Mouse (Mus musculus): ENCODE measurements around the gene Ccnt2. TPM values are rescaled to one million over a fixed set of nuclear protein-coding genes. Genes with fewer than 3 reads are reported as not detected.

Ccnt2 gene
- polyA plus RNA-seq, 1 experiment from 2014 or later: 73.1 TPM

DNA sequence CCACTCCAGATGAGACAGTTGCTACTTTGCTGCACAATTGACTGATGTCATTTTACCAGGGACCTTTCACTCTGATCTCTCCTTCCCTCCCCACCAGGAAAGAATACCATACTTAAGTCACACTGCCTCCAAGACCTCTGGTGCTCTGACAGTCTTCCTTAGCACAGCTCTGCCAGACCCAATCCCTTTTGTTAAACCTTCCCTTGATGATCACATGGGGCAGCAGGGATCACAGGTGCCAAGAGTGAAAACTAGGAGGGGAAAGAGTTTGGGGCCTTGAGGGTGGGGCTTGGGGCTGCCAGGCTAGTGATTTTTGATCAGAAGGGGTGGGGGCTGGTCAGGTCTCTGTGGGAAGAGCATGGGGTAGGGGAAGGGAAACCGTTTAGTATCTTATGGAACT lies 22.8 kb downstream of the Ccnt2 start:
- H3K36me3 ChIP-seq (ENCODE audit: control insufficient read depth, insufficient read depth, low read length): peaks cover 65% of the 10 kb centered on the region
- ATAC-seq (replicated peaks; ENCODE audit: low FRiP score, low TSS enrichment, low read depth): no peak
- 73% methylated on average over 1 of the region's 1 CpGs for WGBS

DNA sequence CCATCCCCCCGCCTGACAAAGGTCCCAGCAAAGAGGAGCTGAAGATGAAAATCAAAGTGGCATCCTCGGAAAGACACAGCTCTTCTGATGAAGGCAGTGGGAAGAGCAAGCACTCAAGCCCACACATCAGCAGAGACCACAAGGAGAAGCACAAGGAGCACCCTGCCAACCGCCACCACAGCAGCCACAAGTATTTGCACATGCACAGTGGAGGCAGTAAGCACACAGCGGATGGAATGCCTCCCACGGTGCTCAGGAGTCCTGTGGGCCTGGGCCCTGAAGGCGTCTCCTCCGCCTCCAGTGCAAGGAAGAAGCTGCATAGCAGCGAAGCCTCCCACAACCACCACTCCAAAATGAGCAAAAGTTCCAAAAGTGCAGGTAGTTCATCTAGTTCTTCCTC lies 29.0 kb downstream of the Ccnt2 start:
- Histone ChIP-seq H3K27ac (ENCODE audit: low read depth) (no peak overlapping the region), H3K36me3 (ENCODE audit: control insufficient read depth, insufficient read depth, low read length) (peaks cover 74% of the 10 kb centered on the region), H3K9ac (ENCODE audit: low read length) (no peak overlapping the region), H3K4me3 (ENCODE audit: low read depth, low read length) (no peak overlapping the region), H3K4me1 (replicated peaks; ENCODE audit: control insufficient read depth, insufficient read depth, low read length) (no peaks in the 10 kb centered on the region), H3K27me3 (replicated peaks; ENCODE audit: control insufficient read depth, insufficient read depth, low read length) (no peaks in the 10 kb centered on the region), H3K4me2 (ENCODE audit: low read length) (no peak overlapping the region), H3K9me3 (ENCODE audit: control insufficient read depth, low read length) (no peaks in the 10 kb centered on the region)
- ATAC-seq (replicated peaks; ENCODE audit: low FRiP score, low TSS enrichment, low read depth) (no peak), DNase-seq (ENCODE audit: low spot score) (no peak)
- 87% methylated on average over 8 of the region's 8 CpGs for WGBS

More for the DNA sequence above, 22.8 kb downstream of the Ccnt2 start:
- no peak for DNase-seq (ENCODE audit: low spot score)
- Histone ChIP-seq H3K4me3 (ENCODE audit: low read depth, low read length) (no peak overlapping the region), H3K4me1 (replicated peaks; ENCODE audit: control insufficient read depth, insufficient read depth, low read length) (no peaks in the 10 kb centered on the region), H3K27me3 (replicated peaks; ENCODE audit: control insufficient read depth, insufficient read depth, low read length) (no peaks in the 10 kb centered on the region), H3K9me3 (ENCODE audit: control insufficient read depth, low read length) (no peaks in the 10 kb centered on the region), H3K4me2 (ENCODE audit: low read length) (no peak overlapping the region), H3K27ac (ENCODE audit: low read depth) (no peak overlapping the region), H3K9ac (ENCODE audit: low read length) (no peak overlapping the region)

DNA sequence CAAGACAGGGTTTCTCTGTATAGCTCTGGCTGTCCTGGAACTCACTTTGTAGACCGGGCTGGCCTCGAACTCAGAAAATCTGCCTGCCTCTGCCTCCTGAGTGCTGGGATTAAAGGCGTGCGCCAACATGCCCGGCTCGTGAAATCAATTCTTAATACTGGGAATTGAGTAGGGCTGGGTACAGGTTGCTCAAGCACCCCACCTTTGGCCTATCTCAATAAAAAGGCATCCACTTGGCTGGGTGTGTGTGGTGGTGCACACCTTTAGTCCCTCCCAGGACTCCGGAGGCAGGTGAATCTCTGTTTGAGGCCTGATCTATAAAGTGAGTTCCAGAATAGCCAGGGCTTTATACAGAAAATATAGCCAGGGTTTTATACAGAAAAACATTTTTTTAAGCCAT lies 34.7 kb downstream of the Ccnt2 start:
- Histone ChIP-seq H3K36me3 (ENCODE audit: control insufficient read depth, insufficient read depth, low read length) (peaks cover 25% of the 10 kb centered on the region), H3K4me2 (ENCODE audit: low read length) (no peak overlapping the region), H3K4me3 (ENCODE audit: low read depth, low read length) (no peak overlapping the region), H3K9me3 (ENCODE audit: control insufficient read depth, low read length) (no peaks in the 10 kb centered on the region), H3K4me1 (replicated peaks; ENCODE audit: control insufficient read depth, insufficient read depth, low read length) (no peaks in the 10 kb centered on the region), H3K9ac (ENCODE audit: low read length) (no peak overlapping the region), H3K27me3 (replicated peaks; ENCODE audit: control insufficient read depth, insufficient read depth, low read length) (no peaks in the 10 kb centered on the region), H3K27ac (ENCODE audit: low read depth) (no peak overlapping the region)
- ATAC-seq (replicated peaks; ENCODE audit: low FRiP score, low TSS enrichment, low read depth) (no peak), DNase-seq (ENCODE audit: low spot score) (no peak)
- WGBS: 93% methylated on average over 7 of the region's 7 CpGs

DNA sequence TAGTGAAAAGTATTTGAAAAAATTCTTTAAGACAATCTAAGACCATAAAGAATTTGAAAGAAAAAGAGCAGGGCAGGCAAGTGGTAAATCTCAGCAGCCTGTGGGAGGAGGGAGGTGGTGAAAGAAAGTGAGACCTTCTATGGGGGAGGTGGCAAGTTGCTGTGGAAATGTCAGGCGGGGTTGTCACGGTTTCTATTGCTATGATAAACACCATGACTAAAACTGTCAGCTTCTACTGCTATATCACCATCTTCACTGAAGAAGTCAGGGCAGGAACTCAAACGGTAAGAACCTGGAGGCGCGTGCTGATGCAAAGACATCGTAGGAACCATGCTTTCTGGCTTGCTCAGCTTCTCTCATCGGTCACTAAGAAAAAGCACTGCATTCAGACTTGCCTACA lies 39.0 kb downstream of the Ccnt2 start:
- ATAC-seq (replicated peaks; ENCODE audit: low FRiP score, low TSS enrichment, low read depth) (no peak), DNase-seq (ENCODE audit: low spot score) (peak; percentile 40)
- no peaks in the 10 kb centered on the region for H3K9me3 ChIP-seq (ENCODE audit: control insufficient read depth, low read length)
- no peaks in the 10 kb centered on the region for H3K27me3 ChIP-seq (replicated peaks; ENCODE audit: control insufficient read depth, insufficient read depth, low read length)
- H3K27ac ChIP-seq (ENCODE audit: low read depth): no peak overlapping the region
- H3K36me3 ChIP-seq (ENCODE audit: control insufficient read depth, insufficient read depth, low read length): no peaks in the 10 kb centered on the region
- H3K9ac ChIP-seq (ENCODE audit: low read length): no peak overlapping the region
- H3K4me2 ChIP-seq (ENCODE audit: low read length): no peak overlapping the region
- no peak overlapping the region for H3K4me3 ChIP-seq (ENCODE audit: low read depth, low read length)
- H3K4me1 ChIP-seq (replicated peaks; ENCODE audit: control insufficient read depth, insufficient read depth, low read length): no peaks in the 10 kb centered on the region
- 60% methylated on average over 7 of the region's 7 CpGs for WGBS

DNA sequence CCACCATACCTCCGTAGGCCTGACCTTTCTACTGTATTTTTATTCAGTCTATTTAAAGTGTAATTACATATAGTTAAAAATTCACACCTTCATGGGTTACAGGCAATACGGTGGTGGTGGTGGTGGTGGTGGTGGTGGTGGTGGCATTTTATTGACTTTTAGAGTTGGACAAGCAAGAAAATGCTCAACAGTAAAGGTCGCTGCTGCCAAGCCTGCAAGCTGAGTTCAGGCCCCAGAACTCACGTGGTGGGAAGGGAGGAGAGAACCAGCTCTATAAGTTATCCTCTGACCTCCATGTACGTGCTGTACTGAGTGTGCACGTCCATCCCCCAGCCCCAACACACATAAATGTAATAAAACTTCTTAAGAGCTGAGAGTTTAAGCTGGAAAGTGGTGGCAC lies 42.4 kb downstream of the Ccnt2 start:
- Histone ChIP-seq H3K36me3 (ENCODE audit: control insufficient read depth, insufficient read depth, low read length) (no peaks in the 10 kb centered on the region), H3K9ac (ENCODE audit: low read length) (no peak overlapping the region), H3K4me3 (ENCODE audit: low read depth, low read length) (no peak overlapping the region), H3K4me1 (replicated peaks; ENCODE audit: control insufficient read depth, insufficient read depth, low read length) (no peaks in the 10 kb centered on the region), H3K4me2 (ENCODE audit: low read length) (no peak overlapping the region), H3K27ac (ENCODE audit: low read depth) (no peak overlapping the region), H3K9me3 (ENCODE audit: control insufficient read depth, low read length) (no peaks in the 10 kb centered on the region), H3K27me3 (replicated peaks; ENCODE audit: control insufficient read depth, insufficient read depth, low read length) (no peaks in the 10 kb centered on the region)
- 74% methylated on average over 6 of the region's 6 CpGs for WGBS
- DNase-seq (ENCODE audit: low spot score) (no peak), ATAC-seq (replicated peaks; ENCODE audit: low FRiP score, low TSS enrichment, low read depth) (no peak)

DNA sequence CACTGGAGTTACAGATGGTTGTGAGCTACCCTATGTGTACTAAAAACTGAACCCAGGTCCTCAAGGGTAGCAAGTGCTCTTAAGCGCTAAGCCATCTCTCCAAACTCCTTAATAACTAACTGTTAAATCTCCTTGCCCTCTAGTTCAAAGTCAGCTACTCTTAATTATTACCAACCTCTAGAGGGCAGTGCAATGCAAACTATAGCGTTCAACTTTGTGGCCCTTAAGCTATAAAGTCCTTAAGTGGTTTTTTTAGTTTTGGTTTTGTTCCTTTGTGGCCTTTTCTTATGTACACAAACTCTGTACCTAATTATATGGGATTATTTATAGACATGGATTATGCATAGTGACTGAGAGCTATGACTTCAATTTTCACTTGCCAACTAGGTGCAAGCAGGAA lies 53.4 kb downstream of the Ccnt2 start:
- Histone ChIP-seq H3K4me1 (replicated peaks; ENCODE audit: control insufficient read depth, insufficient read depth, low read length) (no peaks in the 10 kb centered on the region), H3K4me2 (ENCODE audit: low read length) (no peak overlapping the region), H3K9ac (ENCODE audit: low read length) (no peak overlapping the region), H3K4me3 (ENCODE audit: low read depth, low read length) (no peak overlapping the region), H3K36me3 (ENCODE audit: control insufficient read depth, insufficient read depth, low read length) (no peaks in the 10 kb centered on the region), H3K9me3 (ENCODE audit: control insufficient read depth, low read length) (no peaks in the 10 kb centered on the region), H3K27ac (ENCODE audit: low read depth) (no peak overlapping the region), H3K27me3 (replicated peaks; ENCODE audit: control insufficient read depth, insufficient read depth, low read length) (no peaks in the 10 kb centered on the region)
- DNase-seq (ENCODE audit: low spot score) (no peak), ATAC-seq (replicated peaks; ENCODE audit: low FRiP score, low TSS enrichment, low read depth) (0 out of 2 replicates have a peak, but pooled peaks have one; percentile 60)
- WGBS: 16% methylated on average over 2 of the region's 2 CpGs

DNA sequence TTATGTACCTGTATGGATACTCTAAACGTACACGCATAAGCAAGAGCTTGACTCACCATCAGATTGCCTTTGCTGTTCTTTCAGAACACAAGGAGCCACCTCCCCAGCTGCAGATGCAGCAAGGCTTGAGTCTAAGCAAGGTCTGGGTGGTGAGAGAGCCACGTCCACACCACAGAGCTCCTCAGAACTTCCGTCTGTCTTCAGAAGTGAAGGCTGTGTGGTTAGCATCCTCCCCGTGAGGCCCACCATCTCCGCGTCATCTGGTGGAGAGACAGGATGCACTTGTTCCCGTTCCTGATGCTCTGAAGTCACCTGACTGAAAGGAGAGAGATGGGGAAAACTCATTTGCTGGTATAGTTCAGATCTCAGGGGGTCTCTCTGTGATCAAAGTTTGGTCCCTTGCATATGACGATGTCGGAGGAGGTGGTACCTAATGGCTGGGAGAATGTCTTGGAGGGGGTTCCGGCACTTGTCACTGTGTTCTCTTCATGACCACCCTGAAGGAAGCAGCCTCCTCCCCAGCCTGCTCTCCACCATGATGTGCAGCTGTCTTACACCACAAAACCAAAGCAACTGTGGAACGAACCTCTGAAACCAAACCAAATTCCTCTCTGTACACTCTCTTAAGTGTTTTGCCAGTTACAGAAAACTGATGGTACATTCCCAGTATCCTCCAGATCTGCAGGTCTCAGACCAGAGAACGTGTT lies 56.4 kb downstream of the Ccnt2 start:
- H3K9me3 ChIP-seq (ENCODE audit: control insufficient read depth, low read length): no peaks in the 10 kb centered on the region
- 83% methylated on average over 13 of the region's 13 CpGs for WGBS
- H3K4me2 ChIP-seq (ENCODE audit: low read length): no peak overlapping the region
- H3K9ac ChIP-seq (ENCODE audit: low read length): no peak overlapping the region
- no peak overlapping the region for H3K27ac ChIP-seq (ENCODE audit: low read depth)
- ATAC-seq (replicated peaks; ENCODE audit: low FRiP score, low TSS enrichment, low read depth) (no peak), DNase-seq (ENCODE audit: low spot score) (no peak)
- no peaks in the 10 kb centered on the region for H3K4me1 ChIP-seq (replicated peaks; ENCODE audit: control insufficient read depth, insufficient read depth, low read length)
- no peaks in the 10 kb centered on the region for H3K36me3 ChIP-seq (ENCODE audit: control insufficient read depth, insufficient read depth, low read length)
- H3K27me3 ChIP-seq (replicated peaks; ENCODE audit: control insufficient read depth, insufficient read depth, low read length): no peaks in the 10 kb centered on the region
- H3K4me3 ChIP-seq (ENCODE audit: low read depth, low read length): no peak overlapping the region

DNA sequence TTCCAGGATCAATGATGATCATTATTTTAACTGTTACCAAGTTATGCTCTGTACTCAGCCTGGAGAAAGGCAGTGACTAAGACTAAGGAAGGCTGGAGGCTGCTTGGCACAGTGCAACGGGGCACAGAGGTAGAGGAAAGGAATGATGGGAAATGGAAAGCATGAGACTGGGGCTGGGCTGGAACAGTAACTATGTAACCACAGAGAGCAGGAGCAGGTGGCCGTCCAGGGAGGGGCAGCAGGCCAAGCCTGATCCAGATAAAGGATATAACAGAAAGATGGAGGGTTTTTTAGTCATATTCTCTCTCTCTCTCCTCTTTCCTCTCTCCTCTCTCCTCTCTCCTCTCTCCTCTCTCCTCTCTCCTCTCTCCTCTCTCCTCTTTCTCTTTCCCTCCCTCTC lies 59.8 kb downstream of the Ccnt2 start:
- no peak overlapping the region for H3K4me3 ChIP-seq (ENCODE audit: low read depth, low read length)
- H3K27ac ChIP-seq (ENCODE audit: low read depth): no peak overlapping the region
- 53% methylated on average over 2 of the region's 2 CpGs for WGBS
- no peak overlapping the region for H3K9ac ChIP-seq (ENCODE audit: low read length)
- no peaks in the 10 kb centered on the region for H3K9me3 ChIP-seq (ENCODE audit: control insufficient read depth, low read length)
- no peak overlapping the region for H3K4me2 ChIP-seq (ENCODE audit: low read length)
- H3K4me1 ChIP-seq (replicated peaks; ENCODE audit: control insufficient read depth, insufficient read depth, low read length): no peaks in the 10 kb centered on the region
- ATAC-seq (replicated peaks; ENCODE audit: low FRiP score, low TSS enrichment, low read depth) (no peak), DNase-seq (ENCODE audit: low spot score) (no peak)
- H3K36me3 ChIP-seq (ENCODE audit: control insufficient read depth, insufficient read depth, low read length): no peaks in the 10 kb centered on the region
- no peaks in the 10 kb centered on the region for H3K27me3 ChIP-seq (replicated peaks; ENCODE audit: control insufficient read depth, insufficient read depth, low read length)

DNA sequence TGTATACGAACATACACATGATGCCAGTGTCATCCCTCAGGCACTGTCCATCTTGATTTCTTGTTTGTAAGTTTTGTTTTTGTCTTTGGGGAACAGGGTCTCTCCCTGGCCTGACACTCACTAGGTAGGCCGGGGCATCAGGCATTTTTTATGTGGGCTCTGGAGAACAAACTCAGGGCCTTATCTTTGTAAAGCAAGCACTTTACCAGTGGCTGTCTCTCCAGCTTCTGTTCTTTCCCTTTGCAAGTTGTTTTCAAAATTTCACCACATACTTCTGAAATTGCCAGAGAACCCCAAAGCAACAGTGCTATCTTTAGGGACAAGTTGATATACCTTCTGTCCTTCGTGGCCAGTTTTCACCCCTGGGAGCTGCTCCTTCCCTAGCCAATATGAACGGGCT lies 60.2 kb downstream of the Ccnt2 start:
- no peak overlapping the region for H3K9ac ChIP-seq (ENCODE audit: low read length)
- no peak overlapping the region for H3K27ac ChIP-seq (ENCODE audit: low read depth)
- no peak overlapping the region for H3K4me3 ChIP-seq (ENCODE audit: low read depth, low read length)
- no peaks in the 10 kb centered on the region for H3K27me3 ChIP-seq (replicated peaks; ENCODE audit: control insufficient read depth, insufficient read depth, low read length)
- H3K36me3 ChIP-seq (ENCODE audit: control insufficient read depth, insufficient read depth, low read length): no peaks in the 10 kb centered on the region
- H3K4me1 ChIP-seq (replicated peaks; ENCODE audit: control insufficient read depth, insufficient read depth, low read length): no peaks in the 10 kb centered on the region
- WGBS: 59% methylated on average over 4 of the region's 4 CpGs
- H3K4me2 ChIP-seq (ENCODE audit: low read length): no peak overlapping the region
- ATAC-seq (replicated peaks; ENCODE audit: low FRiP score, low TSS enrichment, low read depth) (no peak), DNase-seq (ENCODE audit: low spot score) (no peak)
- no peaks in the 10 kb centered on the region for H3K9me3 ChIP-seq (ENCODE audit: control insufficient read depth, low read length)

All from intestine, embryonic 14.5 days (tissue).